Mouse (Mus musculus): Measurements from ENCODE around the gene Plxna2. TPM values are rescaled to one million over a fixed set of nuclear protein-coding genes. Genes with fewer than 3 reads are reported as not detected.

Plxna2 gene
- polyA plus RNA-seq, 1 experiment from 2014 or later, result 8.1 TPM

DNA sequence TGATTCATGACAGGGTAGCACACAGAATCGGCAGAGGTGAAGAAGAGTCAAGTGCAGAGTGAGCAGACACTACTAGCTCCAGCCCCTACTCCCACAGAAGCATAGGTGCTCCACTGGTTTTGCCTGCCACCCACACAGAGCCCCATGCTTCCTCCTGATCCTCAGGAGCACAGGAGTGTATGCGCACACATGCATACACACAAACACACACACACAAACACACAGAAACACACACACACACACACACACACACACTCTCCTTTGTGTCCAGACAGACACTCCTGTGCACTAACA lies 234.0 kb downstream of the Plxna2 start:
- no peak overlapping the region for H3K4me3 ChIP-seq
- H3K9ac ChIP-seq, result no peak overlapping the region
- H3K9me3 ChIP-seq, result no peaks in the 10 kb centered on the region
- no peak overlapping the region for H3K4me2 ChIP-seq
- no peaks in the 10 kb centered on the region for H3K27me3 ChIP-seq
- no peak for ATAC-seq (ENCODE audit: insufficient number of reproducible peaks, low FRiP score, low TSS enrichment, low read depth)
- H3K27ac ChIP-seq, result no peak overlapping the region
- no peaks in the 10 kb centered on the region for H3K36me3 ChIP-seq
- H3K4me1 ChIP-seq, result no peaks in the 10 kb centered on the region
- WGBS, result 61% methylated on average over 2 of the region's 2 CpGs

Small RNA genes lying within 50 kb of the gene (microRNA-seq; reads per million reads assigned to microRNA genes)
- 6.1 reads per million, percentile 18 among the genes with 10 or more reads in this experiment for gene Mir3962
